Mouse (Mus musculus): ENCODE results near the gene Sar1b. TPM values are rescaled to one million over a fixed set of nuclear protein-coding genes. Genes with fewer than 3 reads are reported as not detected.
"Not testable (repeated sequence)": the region's sequence is repeated elsewhere in the genome, so short reads cannot be mapped to it uniquely, and the experiment has no call there.

The Sar1b gene
- polyA plus RNA-seq, 2 experiments, result 55.1 to 117 TPM

- H3K9me3 ChIP-seq (ENCODE audit: control insufficient read depth, low read length), result no peaks in the 10 kb centered on the region
- H3K36me3 ChIP-seq (ENCODE audit: control insufficient read depth, insufficient read depth, low read length), result peaks cover 53% of the 10 kb centered on the region
- no peak overlapping the region for H3K9ac ChIP-seq (ENCODE audit: low read depth, low read length, severe bottlenecking)
- no peak overlapping the region for H3K4me2 ChIP-seq (replicated peaks; ENCODE audit: low read depth, low read length, severe bottlenecking)
- H3K4me3 ChIP-seq (replicated peaks; ENCODE audit: low read length), result no peak overlapping the region
- no peak for TF ChIP-seq POLR2A (IDR thresholded peaks at IDR 0.05; ENCODE audit: borderline replicate concordance, extremely low read depth, insufficient read depth, insufficient read length)
- ATAC-seq (ENCODE audit: low FRiP score, low read depth) (no peak), DNase-seq (ENCODE audit: low spot score) (no peak)
- no peaks in the 10 kb centered on the region for H3K4me1 ChIP-seq (ENCODE audit: control insufficient read depth, insufficient read depth, low read length)
- WGBS, result 94% methylated on average over 3 of the region's 3 CpGs
- no peak overlapping the region for H3K27ac ChIP-seq (replicated peaks; ENCODE audit: low read depth, low read length)
- no peaks in the 10 kb centered on the region for H3K27me3 ChIP-seq (ENCODE audit: control insufficient read depth, insufficient read depth, low read length)
Observed at GRCm38 (mm10) chr11:51740701-51741100, 22.8 kb upstream of the Sar1b start.

- DNase-seq (ENCODE audit: low spot score) (no peak), ATAC-seq (ENCODE audit: low FRiP score, low read depth) (no peak)
- no peak for TF ChIP-seq POLR2A (IDR thresholded peaks at IDR 0.05; ENCODE audit: borderline replicate concordance, extremely low read depth, insufficient read depth, insufficient read length)
Observed at GRCm38 (mm10) chr11:51746096-51746495, 17.4 kb upstream of the Sar1b start.

GRCm38 (mm10) chr11:51751623-51752225 lies 11.8 kb upstream of the Sar1b start:
- not testable (repeated sequence) for ATAC-seq (ENCODE audit: low FRiP score, low read depth); H3K27ac ChIP-seq (replicated peaks; ENCODE audit: low read depth, low read length); H3K4me1 ChIP-seq (ENCODE audit: control insufficient read depth, insufficient read depth, low read length); H3K4me2 ChIP-seq (replicated peaks; ENCODE audit: low read depth, low read length, severe bottlenecking); DNase-seq (ENCODE audit: low spot score); H3K36me3 ChIP-seq (ENCODE audit: control insufficient read depth, insufficient read depth, low read length); H3K9ac ChIP-seq (ENCODE audit: low read depth, low read length, severe bottlenecking); H3K27me3 ChIP-seq (ENCODE audit: control insufficient read depth, insufficient read depth, low read length); H3K4me3 ChIP-seq (replicated peaks; ENCODE audit: low read length); H3K9me3 ChIP-seq (ENCODE audit: control insufficient read depth, low read length)
- WGBS, result 86% methylated on average over 6 of the region's 6 CpGs

More at GRCm38 (mm10) chr11:51746096-51746495, 17.4 kb upstream of the Sar1b start:
- H3K9me3 ChIP-seq (ENCODE audit: control insufficient read depth, low read length), result no peaks in the 10 kb centered on the region
- H3K4me2 ChIP-seq (replicated peaks; ENCODE audit: low read depth, low read length, severe bottlenecking), result no peak overlapping the region
- WGBS, result 91% methylated on average over 1 of the region's 1 CpGs
- no peaks in the 10 kb centered on the region for H3K27me3 ChIP-seq (ENCODE audit: control insufficient read depth, insufficient read depth, low read length)
- H3K9ac ChIP-seq (ENCODE audit: low read depth, low read length, severe bottlenecking), result no peak overlapping the region
- H3K4me3 ChIP-seq (replicated peaks; ENCODE audit: low read length), result no peak overlapping the region
- H3K4me1 ChIP-seq (ENCODE audit: control insufficient read depth, insufficient read depth, low read length), result no peaks in the 10 kb centered on the region
- no peak overlapping the region for H3K27ac ChIP-seq (replicated peaks; ENCODE audit: low read depth, low read length)
- H3K36me3 ChIP-seq (ENCODE audit: control insufficient read depth, insufficient read depth, low read length), result peaks cover 30% of the 10 kb centered on the region

- H3K27ac ChIP-seq (replicated peaks; ENCODE audit: low read depth, low read length), result peak overlapping the region; percentile 63
- DNase-seq (ENCODE audit: low spot score), result no peak
- WGBS, result under 1% methylated on average over 43 of the region's 46 CpGs
Observed at GRCm38 (mm10) chr11:51755621-51756311, 7.7 kb upstream of the Sar1b start.

GRCm38 (mm10) chr11:51756352-51756771 lies 7.1 kb upstream of the Sar1b start:
- peak; percentile 86 for DNase-seq (ENCODE audit: low spot score)
- ATAC-seq (ENCODE audit: low FRiP score, low read depth), result peak; percentile 96
- H3K27ac ChIP-seq (replicated peaks; ENCODE audit: low read depth, low read length), result peak overlapping the region; percentile 63
- H3K36me3 ChIP-seq (ENCODE audit: control insufficient read depth, insufficient read depth, low read length), result no peaks in the 10 kb centered on the region; the same call in 1 of the 2 replicates
- peak overlapping the region; percentile 93 for H3K9ac ChIP-seq (ENCODE audit: low read depth, low read length, severe bottlenecking)
- H3K4me2 ChIP-seq (replicated peaks; ENCODE audit: low read depth, low read length, severe bottlenecking), result peak overlapping the region; percentile 81
- TF ChIP-seq POLR2A (IDR thresholded peaks at IDR 0.05; ENCODE audit: borderline replicate concordance, extremely low read depth, insufficient read depth, insufficient read length), result no peak
- H3K4me1 ChIP-seq (ENCODE audit: control insufficient read depth, insufficient read depth, low read length), result peaks cover 9% of the 10 kb centered on the region
- peak overlapping the region; percentile 99 for H3K4me3 ChIP-seq (replicated peaks; ENCODE audit: low read length)
- WGBS, result 0% methylated on average over 32 of the region's 41 CpGs
- no peaks in the 10 kb centered on the region for H3K27me3 ChIP-seq (ENCODE audit: control insufficient read depth, insufficient read depth, low read length)
- no peaks in the 10 kb centered on the region for H3K9me3 ChIP-seq (ENCODE audit: control insufficient read depth, low read length)

More at GRCm38 (mm10) chr11:51755621-51756311, 7.7 kb upstream of the Sar1b start:
- Histone ChIP-seq H3K9ac (ENCODE audit: low read depth, low read length, severe bottlenecking) (peak overlapping the region; percentile 93), H3K27me3 (ENCODE audit: control insufficient read depth, insufficient read depth, low read length) (no peaks in the 10 kb centered on the region), H3K9me3 (ENCODE audit: control insufficient read depth, low read length) (no peaks in the 10 kb centered on the region), H3K36me3 (ENCODE audit: control insufficient read depth, insufficient read depth, low read length) (no peaks in the 10 kb centered on the region; the same call in 1 of the 2 replicates), H3K4me3 (replicated peaks; ENCODE audit: low read length) (peak overlapping the region; percentile 99), H3K4me1 (ENCODE audit: control insufficient read depth, insufficient read depth, low read length) (peaks cover 9% of the 10 kb centered on the region), H3K4me2 (replicated peaks; ENCODE audit: low read depth, low read length, severe bottlenecking) (peak overlapping the region; percentile 81)
- ATAC-seq (ENCODE audit: low FRiP score, low read depth), result peak; percentile 56
- TF ChIP-seq POLR2A (IDR thresholded peaks at IDR 0.05; ENCODE audit: borderline replicate concordance, extremely low read depth, insufficient read depth, insufficient read length), result no peak

Measured in limb, embryonic 14.5 days (tissue).